Mouse (Mus musculus): ENCODE measurements around the gene Bcl2a1b. TPM values are rescaled to one million over a fixed set of nuclear protein-coding genes. Genes with fewer than 3 reads are reported as not detected.
"Not testable (repeated sequence)": the region's sequence is repeated elsewhere in the genome, so short reads cannot be mapped to it uniquely, and the experiment has no call there.

Bcl2a1b gene
- total RNA-seq, 2 experiments from 2014 or later: 0.87 to 1.3 TPM

- DNase-seq (ENCODE audit: extremely low spot score in 1 of 2, low spot score in 1 of 2): not testable (repeated sequence)
Observed at GRCm38 (mm10) chr9:89238976-89239505, 40.0 kb downstream of the Bcl2a1b start.

GRCm38 (mm10) chr9:89240516-89241019 lies 41.6 kb downstream of the Bcl2a1b start:
- not testable (repeated sequence) for DNase-seq (ENCODE audit: extremely low spot score in 1 of 2, low spot score in 1 of 2)

- no peak for DNase-seq (ENCODE audit: extremely low spot score in 1 of 2, low spot score in 1 of 2)
Observed at GRCm38 (mm10) chr9:89253400-89253799, 54.4 kb downstream of the Bcl2a1b start.

GRCm38 (mm10) chr9:89256556-89257335 lies 57.7 kb downstream of the Bcl2a1b start:
- DNase-seq (ENCODE audit: extremely low spot score in 1 of 2, low spot score in 1 of 2): no peak

Other genes starting within 250 kb of the Bcl2a1b start
- not detected for gene Bcl2a1a, start 242.3 kb upstream of the Bcl2a1b start, total RNA-seq (2021)
- under 1 TPM in 1 of 2 experiments, not detected in 1; 0.26 TPM for gene Trim43b, start 106.4 kb upstream of the Bcl2a1b start, total RNA-seq (2021)
- gene Gm29094, start 170 bp downstream of the Bcl2a1b start, total RNA-seq (2021): not detected
- 10 to 100 TPM; 29.0 to 37.9 TPM for gene Mthfs, start 11.5 kb downstream of the Bcl2a1b start, total RNA-seq (2021)